Mouse (Mus musculus) thymus, adult 2 months (tissue): ENCODE measurements around the gene Col4a4. TPM values are rescaled to one million over a fixed set of nuclear protein-coding genes. Genes with fewer than 3 reads are reported as not detected.

ENCODE experiments used
- DNase-seq: peaks from one replicate; pipeline ENCODE4 v3.0.0; 2021
- H3K27ac ChIP-seq: fragments of 200-500 bp; 2 replicates; pipeline ENCODE4 v1.5.1; 2012; ENCODE audit warnings: low read length, control low read depth; ENCODE audit not compliant: control insufficient read depth, insufficient read depth
- H3K27me3 ChIP-seq: fragments of 200-500 bp; 2 replicates; pipeline ENCODE4 v1.6.1; 2012; ENCODE audit warnings: mild to moderate bottlenecking, low read length, moderate library complexity, mixed read lengths; ENCODE audit not compliant: control insufficient read depth, insufficient read depth
- H3K36me3 ChIP-seq: fragments of 200-500 bp; 2 replicates; pipeline ENCODE4 v1.6.1; 2012; ENCODE audit warnings: mild to moderate bottlenecking, low read length, moderate library complexity; ENCODE audit not compliant: control insufficient read depth, insufficient read depth
- H3K4me1 ChIP-seq: fragments of 200-500 bp; replicated peaks from 2 replicates; pipeline ENCODE4 v1.6.1; 2012; ENCODE audit warnings: low read length; ENCODE audit not compliant: control insufficient read depth, insufficient read depth
- H3K4me3 ChIP-seq: fragments of 200-500 bp; 2 replicates; pipeline ENCODE4 v1.5.1; 2012; ENCODE audit warnings: mild to moderate bottlenecking, low read length, control low read depth, moderate library complexity; ENCODE audit not compliant: control insufficient read depth, insufficient read depth
- CTCF ChIP-seq: fragments of 200-500 bp; IDR thresholded peaks from 2 replicates; pipeline ENCODE4 v1.5.1; 2012; ENCODE audit warnings: mild to moderate bottlenecking, control low read depth, low read length, moderate library complexity, borderline replicate concordance; ENCODE audit not compliant: control insufficient read depth, poor library complexity, insufficient read depth; ENCODE audit errors: extremely low read depth
- POLR2A ChIP-seq: fragments of 200-500 bp; IDR thresholded peaks from 2 replicates; pipeline ENCODE4 v1.6.1; 2012; ENCODE audit warnings: mild to moderate bottlenecking, low read length, control low read depth, moderate library complexity; ENCODE audit not compliant: control insufficient read depth, poor library complexity, insufficient read depth; ENCODE audit errors: extremely low read depth
- WGBS: fragments of 180-500 bp; shearing (Covaris S2); methylation state at CpG from one replicate; pipeline ENCODE4 v1.1.7; 2018; 5-methylcytosine and 5-hydroxymethylcytosine counted together
- polyA plus RNA-seq: library from polyadenylated mRNA; depleted of rRNA; stranded (reverse); fragments of >200 nt; gene quantifications from 2 replicates; pipeline ENCODE4 v1.2.3, GENCODE M21; 2012

The Col4a4 gene
- polyA plus RNA-seq, 1 experiment: 0.23 TPM

DNA sequence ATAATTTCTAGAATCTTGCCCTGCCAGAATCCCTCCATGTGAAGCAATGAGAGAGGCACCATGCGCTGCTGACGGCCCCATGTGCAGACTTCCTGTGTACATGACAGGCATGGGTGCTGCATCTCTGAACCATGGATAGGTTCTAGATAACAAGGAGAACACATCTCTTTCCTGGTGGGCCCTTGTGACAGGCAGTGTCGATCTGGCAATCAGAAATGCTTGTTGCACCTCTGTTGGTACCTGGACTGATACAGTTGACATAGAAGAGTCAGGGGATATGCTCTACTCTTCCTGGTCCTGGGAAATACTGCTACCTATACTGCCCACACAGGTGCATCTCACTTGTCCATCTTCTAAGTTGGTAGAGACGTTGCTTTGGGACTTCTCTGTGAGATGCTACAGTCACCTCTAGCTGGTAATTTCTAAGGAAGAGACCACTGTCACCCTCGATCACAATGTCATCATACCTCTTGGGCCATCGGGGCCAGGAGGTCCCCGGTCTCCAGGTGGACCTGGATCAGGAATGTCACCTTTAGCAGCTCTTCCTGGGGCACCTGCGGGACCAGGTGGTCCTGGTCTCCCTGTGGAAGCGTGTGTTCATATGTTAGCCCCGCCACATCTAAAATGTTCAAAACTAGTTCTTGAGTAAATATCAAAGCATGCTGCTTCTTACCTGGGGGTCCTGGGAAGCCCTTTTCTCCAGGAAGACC, 116.0 kb downstream of the Col4a4 start:
- Histone ChIP-seq H3K27ac (no peak overlapping the region), H3K4me1 (no peaks in the 10 kb centered on the region), H3K27me3 (no peaks in the 10 kb centered on the region), H3K4me3 (no peak overlapping the region), H3K36me3 (no peaks in the 10 kb centered on the region)
- WGBS: 92% methylated on average over 10 of the region's 10 CpGs
- TF ChIP-seq POLR2A (no peak), CTCF (no peak)
- DNase-seq: no peak

GRCm38 (mm10) chr1:82468872-82469271, 117.8 kb downstream of the Col4a4 start:
- TF ChIP-seq CTCF (no peak), POLR2A (no peak)
- Histone ChIP-seq H3K4me3 (no peak overlapping the region), H3K27ac (no peak overlapping the region), H3K36me3 (no peaks in the 10 kb centered on the region), H3K27me3 (no peaks in the 10 kb centered on the region), H3K4me1 (no peaks in the 10 kb centered on the region)
- 65% methylated on average over 6 of the region's 6 CpGs for WGBS
- DNase-seq: no peak

- Histone ChIP-seq H3K36me3 (no peaks in the 10 kb centered on the region), H3K27me3 (no peaks in the 10 kb centered on the region), H3K4me1 (no peaks in the 10 kb centered on the region), H3K4me3 (no peak overlapping the region), H3K27ac (no peak overlapping the region)
- 75% methylated on average over 6 of the region's 6 CpGs for WGBS
- DNase-seq: no peak
- TF ChIP-seq CTCF (no peak), POLR2A (no peak)
These were observed 121.3 kb downstream of the Col4a4 start for GRCm38 (mm10) chr1:82465321-82465853.

DNA sequence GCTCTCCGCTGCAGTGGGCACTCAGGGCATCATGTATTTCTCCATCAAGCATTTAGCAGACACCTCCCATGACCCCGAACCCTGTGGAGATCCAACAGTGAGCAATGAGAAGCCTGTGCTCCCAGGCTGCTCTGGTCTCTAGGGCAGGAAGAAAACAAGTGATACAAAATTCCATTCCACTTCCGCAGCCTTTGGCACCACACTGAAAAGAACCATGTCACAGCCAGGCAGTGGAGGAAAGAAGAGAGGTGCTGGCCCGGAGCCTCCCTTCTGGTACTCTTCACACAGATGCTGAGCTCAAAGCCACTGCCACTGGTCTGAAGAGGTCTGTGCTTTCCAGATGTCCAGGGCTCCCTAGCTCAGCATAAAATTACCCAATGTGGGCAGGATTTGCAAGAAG, 125.6 kb downstream of the Col4a4 start:
- WGBS: 83% methylated on average over 4 of the region's 4 CpGs
- DNase-seq: no peak
- Histone ChIP-seq H3K4me1 (no peaks in the 10 kb centered on the region), H3K36me3 (no peaks in the 10 kb centered on the region), H3K27ac (no peak overlapping the region), H3K27me3 (no peaks in the 10 kb centered on the region), H3K4me3 (no peak overlapping the region)
- TF ChIP-seq POLR2A (no peak), CTCF (no peak)

DNA sequence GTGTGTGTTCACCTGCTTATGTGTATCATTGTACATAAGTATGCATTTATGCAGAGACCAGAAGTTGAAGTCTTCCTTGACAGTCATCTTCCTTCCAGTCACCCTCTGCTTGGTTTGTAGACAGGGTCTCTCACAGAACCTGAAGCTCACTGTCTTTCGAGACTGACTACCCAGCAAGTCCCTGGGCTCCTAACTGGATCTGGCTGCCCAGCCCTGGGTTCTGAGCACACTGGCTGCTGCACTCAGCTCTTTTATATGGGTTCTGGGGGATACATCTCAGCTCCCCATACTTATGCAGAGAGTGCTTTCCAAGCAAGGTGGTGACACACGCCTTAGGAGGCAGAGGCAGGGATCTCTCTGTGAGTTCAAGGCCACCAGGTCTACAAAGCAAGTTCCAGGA, 126.7 kb downstream of the Col4a4 start:
- no peak for TF ChIP-seq CTCF
- no peak for TF ChIP-seq POLR2A
- 87% methylated on average over 2 of the region's 2 CpGs for WGBS
- no peaks in the 10 kb centered on the region for H3K4me1 ChIP-seq

GRCm38 (mm10) chr1:82459350-82459749, 127.3 kb downstream of the Col4a4 start:
- H3K36me3 ChIP-seq: no peaks in the 10 kb centered on the region

More for the DNA sequence above, 126.7 kb downstream of the Col4a4 start:
- Histone ChIP-seq H3K27ac (no peak overlapping the region), H3K36me3 (no peaks in the 10 kb centered on the region), H3K4me3 (no peak overlapping the region), H3K27me3 (no peaks in the 10 kb centered on the region)
- DNase-seq: no peak

More at GRCm38 (mm10) chr1:82459350-82459749, 127.3 kb downstream of the Col4a4 start:
- Histone ChIP-seq H3K27ac (no peak overlapping the region), H3K4me1 (no peaks in the 10 kb centered on the region), H3K4me3 (no peak overlapping the region), H3K27me3 (no peaks in the 10 kb centered on the region)
- 89% methylated on average over 4 of the region's 4 CpGs for WGBS
- TF ChIP-seq POLR2A: no peak
- no peak for TF ChIP-seq CTCF
- DNase-seq: no peak
